Mouse (Mus musculus) hindlimb bud, embryonic 11.5 days (tissue): ENCODE measurements around the gene Spry2.

Experiments
- DNase-seq: peaks from one replicate; pipeline ENCODE4 v3.0.0-alpha.2; 2012; ENCODE audit warnings: low read depth, low spot score; ENCODE audit errors: extremely low spot score

Gene Spry2

DNA sequence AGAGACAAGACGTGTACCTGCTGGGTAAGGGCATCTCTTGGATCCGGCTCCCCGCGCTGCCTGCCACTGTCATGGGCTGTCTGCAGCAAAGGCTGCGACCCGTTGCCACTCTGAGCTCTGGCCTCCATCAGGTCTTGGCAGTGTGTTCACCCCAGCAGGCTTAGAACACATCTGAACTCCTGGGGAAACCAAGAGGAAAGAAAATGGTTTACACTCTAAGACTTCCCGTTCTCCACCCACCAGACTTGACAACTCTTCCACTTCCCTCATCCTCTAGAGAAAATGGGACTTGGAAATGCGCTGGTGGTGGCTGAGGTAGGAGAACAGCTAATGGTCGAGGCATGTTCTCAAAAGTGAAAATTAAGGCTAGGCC lies 3.0 kb downstream of the Spry2 start:
- DNase-seq = no peak

DNA sequence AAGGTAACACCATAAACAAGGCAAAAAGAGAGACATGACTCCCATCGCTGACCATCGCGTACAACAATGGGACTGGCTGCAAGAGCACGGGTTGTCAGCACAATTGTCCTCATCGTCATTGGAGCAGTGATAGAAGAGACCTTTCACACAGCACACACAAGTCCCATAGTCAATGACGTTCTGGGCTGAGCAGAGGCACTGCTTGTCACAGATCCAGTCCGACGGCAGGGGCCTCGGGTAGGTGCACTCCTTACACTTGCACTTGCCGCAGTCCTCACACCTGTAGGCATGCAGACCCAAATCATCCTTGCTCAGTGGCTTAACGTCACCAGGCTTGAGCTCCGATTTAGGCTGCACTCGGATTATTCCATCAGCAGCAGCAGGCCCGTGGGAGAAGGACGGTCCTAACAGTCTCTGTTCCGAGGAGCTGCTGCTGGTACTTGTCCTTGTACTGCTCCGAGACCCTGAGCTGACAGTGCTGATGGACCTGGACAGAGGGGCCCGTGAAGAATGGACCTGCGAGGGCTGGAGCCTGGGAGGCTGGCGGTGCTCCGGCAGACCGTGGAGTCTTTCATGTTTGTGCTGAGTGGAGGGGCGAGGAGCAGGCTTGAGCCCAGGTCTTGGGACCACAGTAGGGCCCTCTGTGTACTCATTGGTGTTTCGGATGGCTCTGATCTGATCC lies 3.5 kb downstream of the Spry2 start:
- DNase-seq = no peak

DNA sequence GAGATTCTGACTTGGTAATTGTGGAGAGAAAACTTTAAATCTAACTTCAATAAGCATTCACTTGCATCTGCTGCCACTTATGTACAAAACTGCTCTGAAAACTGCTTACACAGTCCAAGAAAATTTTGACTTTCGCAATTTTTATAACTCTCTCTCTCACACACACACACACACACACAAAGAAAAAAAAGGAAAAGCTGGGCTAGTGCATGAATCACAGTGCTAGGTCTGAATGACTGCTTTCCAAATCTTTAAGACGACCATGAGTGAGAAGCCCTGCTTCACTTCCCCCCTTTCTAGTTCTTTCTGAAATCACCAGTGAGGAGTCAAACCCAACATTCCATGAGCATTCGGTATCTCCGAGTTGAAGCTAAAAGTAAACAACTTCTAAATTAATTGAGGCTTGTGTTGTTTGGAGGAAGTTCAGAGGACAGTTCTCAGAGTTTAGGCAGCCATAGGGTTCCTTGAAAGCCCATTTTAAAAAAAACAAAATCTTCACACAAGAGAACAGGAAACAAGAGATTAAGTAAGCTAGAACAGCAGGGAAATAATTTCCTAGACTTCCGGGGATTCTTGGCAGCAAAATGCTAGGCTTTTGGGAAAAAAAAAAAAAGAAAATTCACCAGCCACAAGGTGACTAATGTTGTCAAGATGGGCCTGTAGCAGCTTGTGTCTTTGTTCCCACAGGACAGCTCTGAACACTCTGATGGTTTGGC lies 5.9 kb downstream of the Spry2 start:
- DNase-seq = no peak

DNA sequence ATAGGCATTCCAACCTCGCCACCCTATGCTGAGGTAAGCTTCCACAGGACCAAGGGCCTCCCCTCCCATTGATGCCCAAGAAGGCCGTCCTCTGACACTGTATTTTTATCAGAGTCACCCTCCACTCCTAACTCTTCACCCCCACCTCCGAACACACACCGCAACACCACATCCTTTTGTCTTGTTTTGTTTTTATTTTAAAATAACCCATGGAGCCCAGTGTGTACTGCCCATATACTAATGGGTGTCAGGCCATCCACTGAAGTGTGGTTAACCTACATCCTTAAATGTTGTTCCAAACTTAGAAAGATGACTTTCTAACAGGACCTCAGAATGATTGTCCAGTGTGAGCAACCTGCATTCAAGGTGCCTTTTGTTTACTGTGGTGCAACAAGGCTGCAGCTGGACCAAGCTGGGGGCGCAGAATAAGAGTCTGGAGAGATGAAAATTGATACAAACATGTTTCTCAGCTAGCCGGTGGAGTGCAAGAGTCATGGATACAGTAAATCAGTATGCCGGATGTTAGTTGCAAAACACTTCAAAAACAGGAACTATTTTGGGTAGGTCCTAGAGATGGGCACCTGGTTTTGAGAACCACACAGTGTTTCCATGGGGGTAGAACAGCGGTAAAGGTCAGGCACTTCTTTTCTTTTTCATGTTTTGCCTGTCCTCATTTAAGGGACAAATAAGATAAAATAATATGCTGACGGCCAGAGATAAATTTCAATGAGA lies 9.8 kb downstream of the Spry2 start:
- DNase-seq = no peak

DNA sequence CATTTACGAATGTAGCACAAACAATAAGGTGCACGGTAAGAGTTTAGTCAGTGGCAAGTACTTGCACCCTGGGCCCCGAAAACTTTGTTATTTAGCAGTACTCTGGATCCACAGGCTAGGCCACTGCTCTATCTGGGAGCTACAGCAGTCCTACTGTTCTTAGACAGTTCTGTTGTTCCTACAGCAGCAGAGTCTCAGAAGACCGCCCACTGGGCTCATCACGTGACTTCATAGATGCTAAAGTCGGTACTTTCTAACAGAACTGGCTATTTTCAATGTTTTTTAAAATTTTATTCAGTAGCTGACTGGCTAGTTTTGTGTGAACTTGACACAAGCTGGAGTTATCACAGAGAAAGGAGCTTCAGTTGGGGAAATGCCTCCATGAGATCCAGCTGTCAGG lies 11.4 kb downstream of the Spry2 start:
- DNase-seq = no peak

DNA sequence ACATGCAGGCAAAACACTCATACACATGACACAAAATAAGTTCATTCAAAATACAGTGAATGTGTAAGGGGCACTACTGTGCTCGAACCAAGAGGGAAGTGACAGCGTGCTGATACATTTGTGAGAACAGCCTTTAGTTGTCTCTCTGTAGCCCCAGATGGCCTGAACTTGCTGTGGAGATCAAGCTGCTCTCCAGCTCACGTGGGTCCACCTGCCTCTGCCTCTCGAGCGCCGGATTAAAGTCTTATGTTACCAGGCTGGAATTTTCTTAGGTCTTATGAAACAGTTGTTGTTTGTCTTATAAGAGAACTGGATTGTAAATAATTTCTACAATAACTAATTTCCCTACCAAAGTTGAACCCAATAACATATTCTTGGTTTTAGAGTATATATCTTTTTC lies 13.4 kb downstream of the Spry2 start:
- no peak for DNase-seq

DNA sequence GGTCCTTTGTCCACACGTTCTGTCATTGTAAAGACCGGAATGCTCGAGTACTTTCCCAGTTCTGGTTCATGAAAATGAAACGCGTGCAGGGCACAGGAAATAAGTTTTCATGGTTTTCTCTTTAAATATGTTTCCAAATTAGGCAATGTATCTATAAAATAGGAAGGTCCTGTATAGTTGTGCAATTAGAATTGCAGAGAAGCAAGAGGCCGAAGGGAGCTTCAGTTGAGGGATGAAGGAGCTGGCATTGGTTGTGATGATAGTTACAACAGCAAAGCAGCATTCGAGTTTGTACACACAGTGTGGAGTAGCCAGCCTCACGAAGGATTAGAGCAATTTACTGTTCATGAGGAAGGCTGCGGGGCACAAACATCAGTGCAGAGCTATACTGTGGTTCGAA lies 18.3 kb downstream of the Spry2 start:
- DNase-seq = no peak

DNA sequence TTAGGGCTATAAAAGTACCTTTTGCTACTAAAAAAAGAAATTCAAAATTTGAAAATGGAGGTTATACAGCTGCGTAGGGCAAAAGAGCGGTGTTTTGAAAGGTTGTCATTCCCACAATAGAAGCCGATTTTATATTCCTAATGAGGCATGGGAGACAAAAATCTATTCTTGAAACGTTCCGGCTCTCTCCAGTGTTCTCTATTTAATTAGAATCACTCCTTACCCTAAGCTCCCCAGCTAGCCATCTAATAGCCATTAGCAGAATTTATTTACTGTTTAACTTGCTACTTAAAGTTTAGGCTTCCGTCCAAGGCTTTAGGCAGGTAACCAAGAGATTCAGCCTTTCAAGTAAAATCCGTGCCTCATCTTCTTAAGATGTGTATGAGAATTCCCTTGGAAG lies 20.2 kb downstream of the Spry2 start:
- no peak for DNase-seq

DNA sequence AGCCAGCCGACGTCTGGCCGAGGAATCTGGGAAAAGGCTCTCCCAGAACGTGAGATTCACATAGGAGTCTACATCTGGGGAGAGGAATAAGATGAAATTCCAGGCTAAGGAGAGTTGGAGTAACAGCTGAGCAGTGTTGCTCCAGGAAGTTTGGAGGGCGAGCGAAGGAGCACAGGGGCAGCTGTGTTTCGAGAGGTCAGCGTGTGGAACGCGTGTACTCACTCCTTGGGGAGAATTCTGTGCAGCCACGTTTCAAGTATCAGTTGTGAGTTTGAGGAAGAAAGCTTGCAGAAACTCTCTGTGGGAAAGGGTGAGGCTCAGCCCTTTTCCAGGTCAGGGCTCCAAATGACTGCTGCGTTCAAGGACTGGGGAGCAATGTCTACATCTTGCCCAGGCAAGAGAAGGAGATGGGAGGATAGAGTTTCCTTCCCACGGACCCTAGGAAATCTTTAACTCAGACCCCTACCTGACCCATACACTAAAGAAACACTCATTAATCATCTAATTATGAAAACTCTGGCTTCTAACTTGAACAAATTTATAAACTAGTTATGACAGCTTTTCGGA lies 26.2 kb downstream of the Spry2 start:
- DNase-seq = no peak

DNA sequence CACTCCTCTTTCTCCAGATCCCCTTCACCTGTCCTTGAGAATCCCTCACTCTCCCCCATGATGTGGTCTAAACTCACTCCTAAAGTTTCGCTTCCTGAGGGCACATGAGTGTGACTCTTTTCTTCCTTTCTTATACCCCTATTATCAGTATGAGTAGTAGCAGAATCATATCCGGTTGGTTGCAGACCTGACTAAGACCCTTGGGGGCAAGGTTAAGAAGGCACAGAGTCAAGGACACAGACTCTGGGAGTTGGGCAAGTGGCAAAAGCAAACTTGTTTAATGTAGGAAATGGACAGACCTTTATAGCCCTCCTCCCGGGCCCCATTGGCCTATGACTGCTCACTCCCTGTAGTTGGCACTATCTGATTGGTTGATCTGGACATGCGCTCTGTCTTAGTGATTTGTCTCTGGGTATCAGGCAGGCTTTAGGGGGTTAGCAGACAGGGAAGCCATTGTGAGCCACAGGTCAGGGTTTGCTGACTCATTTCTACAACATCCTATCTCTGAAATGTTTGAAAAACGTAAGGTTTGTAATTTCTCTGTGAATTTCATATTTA lies 31.2 kb downstream of the Spry2 start:
- no peak for DNase-seq

DNA sequence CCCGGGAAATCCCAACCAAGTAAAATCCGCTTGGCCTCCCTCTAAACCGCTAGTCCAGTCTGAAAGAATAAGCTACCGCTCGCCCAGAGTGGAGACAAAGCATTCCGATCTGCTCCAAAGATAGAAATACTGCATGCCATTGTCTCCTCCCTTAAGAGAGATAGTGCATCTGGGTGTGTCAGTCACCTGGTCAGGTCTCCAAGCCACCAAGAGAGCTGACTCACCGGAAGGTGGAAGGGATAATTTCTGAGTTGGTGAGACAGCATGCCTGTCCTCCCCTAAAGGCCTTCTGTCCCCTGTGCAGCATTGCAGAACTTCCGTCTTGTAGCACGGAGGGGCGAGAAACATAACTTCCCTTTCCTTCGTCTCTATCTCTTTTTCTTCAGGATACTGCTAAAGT lies 34.4 kb downstream of the Spry2 start:
- no peak for DNase-seq

DNA sequence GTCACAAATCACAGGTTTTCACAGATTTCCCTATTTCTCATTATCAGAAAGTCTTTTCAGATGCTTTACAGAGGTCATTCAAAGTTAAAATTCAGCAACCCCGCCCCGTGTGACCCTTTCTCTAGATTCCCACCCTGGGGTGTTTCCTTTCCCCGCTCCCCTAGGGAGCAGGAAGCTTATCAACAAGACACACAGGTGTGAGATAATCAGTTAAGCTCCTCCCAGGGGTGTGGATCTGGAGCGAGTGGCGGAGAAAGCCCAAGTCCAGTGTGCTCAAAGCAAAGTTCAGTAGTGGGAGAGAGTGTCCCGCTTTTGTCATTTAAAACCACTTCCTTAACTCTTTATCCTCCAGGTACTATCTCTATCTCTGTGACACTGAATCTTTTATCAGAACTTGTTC lies 35.7 kb downstream of the Spry2 start:
- no peak for DNase-seq

DNA sequence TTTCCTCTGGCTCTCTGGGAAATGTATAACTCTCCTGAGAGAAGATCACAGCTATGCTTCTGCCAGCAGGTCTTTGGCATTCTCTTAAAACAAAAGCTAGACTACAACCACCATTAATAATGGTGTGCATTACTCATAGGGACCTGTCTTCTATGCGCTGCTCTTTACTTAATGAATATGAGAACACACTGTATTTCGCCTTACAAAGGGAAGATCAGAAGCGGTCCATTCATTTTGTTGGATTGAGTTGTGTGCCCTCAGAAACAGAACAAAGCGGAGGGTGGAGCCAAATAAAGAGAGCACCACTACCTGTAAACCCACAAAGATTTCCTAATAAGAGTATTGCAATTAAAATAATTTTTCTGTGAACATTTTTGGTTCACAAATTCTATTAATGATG lies 36.3 kb downstream of the Spry2 start:
- no peak for DNase-seq

DNA sequence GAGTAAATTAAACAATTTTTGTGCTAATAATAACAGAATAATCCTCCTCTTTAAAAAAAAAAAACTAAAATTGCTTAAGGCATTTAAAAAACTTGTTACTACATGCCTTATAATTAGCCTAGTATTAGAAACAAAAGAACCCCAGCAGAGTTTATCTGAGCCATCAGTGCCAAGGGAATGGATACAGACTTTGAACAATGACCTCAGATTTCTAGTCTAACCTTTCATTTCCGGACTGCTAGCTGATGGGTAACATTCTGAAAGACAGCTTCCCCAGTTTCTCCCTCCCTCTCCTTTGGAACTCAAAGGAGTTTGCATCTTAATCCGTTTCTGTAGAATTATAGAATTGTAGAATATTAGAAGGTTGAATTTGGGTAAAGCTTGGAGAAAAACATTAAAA lies 36.7 kb downstream of the Spry2 start:
- no peak for DNase-seq

DNA sequence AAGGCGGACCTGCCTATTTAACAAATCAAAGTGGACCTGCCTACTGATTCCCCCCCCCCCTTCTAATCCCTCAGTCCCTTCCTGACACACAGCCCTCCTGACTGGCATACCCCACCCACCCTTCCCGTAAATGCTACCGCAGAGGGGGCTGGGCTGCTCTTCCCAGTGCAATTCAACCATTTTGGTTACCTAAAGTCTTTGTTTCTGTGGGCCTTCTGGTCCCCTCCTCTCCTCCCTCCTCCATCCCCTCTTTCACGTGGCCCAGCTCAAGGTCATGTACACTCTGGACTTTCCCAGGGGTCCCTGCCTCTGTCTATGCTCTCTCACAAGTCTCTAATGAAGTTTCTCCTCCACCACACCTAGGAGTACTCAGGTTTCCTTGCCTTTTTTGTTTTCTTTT lies 37.3 kb downstream of the Spry2 start:
- DNase-seq = no peak

DNA sequence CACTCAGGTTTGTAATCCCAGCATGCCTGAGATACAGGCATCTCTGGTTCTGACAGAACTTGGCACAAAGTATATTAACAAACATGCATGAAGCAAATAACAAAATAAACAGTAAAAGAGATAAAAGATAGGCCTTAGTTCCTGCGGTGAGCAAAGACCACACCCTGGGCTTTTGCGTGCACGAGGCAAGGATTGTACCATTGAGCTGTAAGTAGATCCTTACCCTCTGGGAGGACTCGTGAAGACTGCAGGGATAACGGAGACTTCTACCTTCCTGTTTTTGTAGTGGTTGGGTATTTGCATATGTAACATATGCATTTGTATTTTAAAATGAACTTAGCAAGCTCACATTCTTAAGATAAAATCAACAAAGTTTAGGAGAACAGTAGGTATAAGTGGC lies 37.7 kb downstream of the Spry2 start:
- no peak for DNase-seq

DNA sequence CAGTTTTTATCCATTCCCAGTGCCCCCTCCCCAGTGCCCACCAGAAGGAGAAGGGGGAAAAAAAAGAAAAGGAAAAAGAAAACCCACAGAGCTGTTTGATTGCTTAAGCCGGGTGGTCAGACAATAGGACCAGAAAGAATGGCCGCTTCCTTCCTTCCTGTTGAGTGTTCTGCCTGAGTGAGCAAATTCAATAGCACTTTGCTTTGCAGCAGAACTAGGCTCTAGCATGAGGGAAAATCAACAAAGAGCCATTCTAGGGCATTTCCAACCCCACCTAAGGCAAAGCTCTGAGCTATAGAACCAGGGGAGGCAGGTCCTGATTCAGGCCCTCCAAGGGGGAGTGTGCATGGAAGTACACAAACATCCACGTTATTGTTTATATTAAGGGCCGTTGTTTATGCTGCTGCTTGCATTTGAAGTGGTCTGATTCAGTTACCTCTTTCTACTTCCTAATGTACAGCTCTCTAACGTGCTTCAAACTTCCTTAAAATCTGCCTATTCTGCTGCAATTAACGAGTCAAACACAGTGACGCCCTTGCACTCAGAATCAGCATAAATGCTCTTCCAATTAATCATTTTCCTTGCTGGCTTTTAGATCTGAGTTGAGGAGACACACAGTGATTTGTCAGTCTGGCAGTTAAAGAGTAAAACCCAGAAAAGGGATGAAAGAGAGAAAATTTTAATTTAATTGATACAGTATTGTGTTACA lies 45.1 kb downstream of the Spry2 start:
- no peak for DNase-seq
